Mouse (Mus musculus): ENCODE measurements at regions not wholly inside any gene's neighbourhood (a gene's known extent, or its start where the extent isn't known, plus 50 kb on each side); places are given as distances from the start of the nearest gene placed in this dataset.
A peak's percentile ranks its signal among the peaks of the same experiment; 100 is the strongest.
"Not testable (repeated sequence)": the region's sequence is repeated elsewhere in the genome, so short reads cannot be mapped to it uniquely, and the experiment has no call there.

GRCm38 (mm10) chr10:6262029-6262428, 339.8 kb upstream of the Rgs17 start:
- DNase-seq, result no peak

- no peak for DNase-seq
Measured at GRCm38 (mm10) chr10:6265662-6266061, 343.5 kb upstream of the Rgs17 start.

DNA sequence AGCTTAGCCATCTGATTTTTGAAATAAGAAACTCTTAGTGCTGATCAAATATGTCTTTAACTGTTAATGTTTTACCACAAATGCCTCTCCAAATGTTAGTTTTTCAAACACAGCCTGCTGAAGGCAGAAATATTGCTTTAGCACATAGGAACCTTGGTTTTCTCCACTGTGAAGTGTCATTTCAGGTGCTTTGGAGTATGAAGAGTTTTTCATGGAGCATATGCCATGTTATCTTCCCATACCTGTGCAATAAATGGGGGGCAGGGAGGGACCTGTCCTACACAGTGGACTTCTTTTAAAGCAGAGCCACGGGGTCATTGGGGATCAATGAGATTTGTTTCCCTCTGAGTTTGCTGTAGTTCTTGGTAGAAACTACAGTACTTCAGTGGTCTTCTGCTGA, 369.2 kb upstream of the Rgs17 start:
- no peak for DNase-seq

GRCm38 (mm10) chr10:6296621-6297020, 374.4 kb upstream of the Rgs17 start:
- peak; percentile 16 to 33 for DNase-seq

GRCm38 (mm10) chr10:6297796-6298195, 375.6 kb upstream of the Rgs17 start:
- DNase-seq, result no peak

- peak; percentile 3 to 19 for DNase-seq
Measured at GRCm38 (mm10) chr10:6298682-6299081, 376.5 kb upstream of the Rgs17 start.

- no peak for DNase-seq
Measured at GRCm38 (mm10) chr10:6301514-6301913, 379.3 kb upstream of the Rgs17 start.

DNA sequence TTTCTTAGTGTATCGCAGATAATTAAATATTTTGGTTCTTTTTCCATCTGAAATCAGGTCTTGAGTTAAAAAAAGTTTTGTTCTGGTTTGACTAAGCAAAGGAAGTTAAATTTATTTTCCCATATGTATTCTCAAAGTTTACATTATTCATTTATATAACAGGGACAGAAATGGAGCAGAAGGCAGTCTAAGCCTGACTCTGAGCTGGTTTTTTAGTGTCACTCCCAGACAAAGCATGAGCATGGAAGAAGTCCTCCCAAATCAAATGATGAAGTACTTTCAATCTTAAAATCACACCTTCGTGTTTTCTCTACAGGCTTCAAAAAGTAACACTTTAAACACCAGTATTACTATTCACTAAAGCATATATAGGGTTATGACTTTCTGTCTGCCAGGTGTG, 387.2 kb upstream of the Rgs17 start:
- DNase-seq, result no peak

DNA sequence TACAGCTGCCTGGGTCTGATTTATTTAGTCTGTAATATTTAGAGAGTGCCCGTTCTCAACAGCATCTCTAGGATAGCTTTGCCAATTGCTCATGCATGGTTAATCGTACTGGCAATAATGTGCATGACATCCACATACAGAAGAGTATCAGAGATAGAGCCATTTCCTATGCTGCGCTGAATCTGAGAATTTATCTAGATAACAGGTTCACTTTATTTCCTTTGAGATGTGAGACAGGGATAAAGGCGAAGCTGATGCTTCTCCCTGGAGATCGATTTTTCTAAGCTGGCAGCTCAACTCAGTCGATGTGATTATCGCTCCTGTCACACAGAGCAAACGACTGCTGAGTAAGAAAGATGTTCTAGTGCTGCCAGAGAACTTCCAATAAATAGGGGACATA, 416.7 kb upstream of the Oprm1 start:
- no peak for DNase-seq

DNA sequence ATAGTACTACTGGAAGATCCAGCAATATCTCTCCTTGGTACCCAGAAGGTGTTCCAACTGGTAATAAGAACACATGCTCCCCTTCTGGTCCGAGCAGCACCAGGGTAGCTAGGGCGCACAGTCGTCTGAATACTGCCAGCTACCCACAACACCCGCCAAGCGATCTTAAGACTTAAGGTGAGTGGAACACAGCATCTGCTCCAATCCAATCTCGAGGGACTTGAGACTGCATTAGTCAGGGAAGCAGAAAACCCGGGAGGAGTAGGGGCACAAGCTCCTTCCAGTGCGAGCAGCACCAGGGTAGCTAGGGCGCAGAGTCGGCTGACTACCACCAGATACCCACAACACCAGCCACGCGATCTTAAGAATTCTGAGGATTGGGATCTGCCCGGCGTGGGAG, 409.1 kb upstream of the Oprm1 start:
- not testable (repeated sequence) for DNase-seq

- DNase-seq, result no peak
Measured at GRCm38 (mm10) chr10:6366182-6366581, 392.1 kb upstream of the Oprm1 start.

- no peak for DNase-seq
Measured at GRCm38 (mm10) chr10:6371666-6372065, 386.6 kb upstream of the Oprm1 start.

DNA sequence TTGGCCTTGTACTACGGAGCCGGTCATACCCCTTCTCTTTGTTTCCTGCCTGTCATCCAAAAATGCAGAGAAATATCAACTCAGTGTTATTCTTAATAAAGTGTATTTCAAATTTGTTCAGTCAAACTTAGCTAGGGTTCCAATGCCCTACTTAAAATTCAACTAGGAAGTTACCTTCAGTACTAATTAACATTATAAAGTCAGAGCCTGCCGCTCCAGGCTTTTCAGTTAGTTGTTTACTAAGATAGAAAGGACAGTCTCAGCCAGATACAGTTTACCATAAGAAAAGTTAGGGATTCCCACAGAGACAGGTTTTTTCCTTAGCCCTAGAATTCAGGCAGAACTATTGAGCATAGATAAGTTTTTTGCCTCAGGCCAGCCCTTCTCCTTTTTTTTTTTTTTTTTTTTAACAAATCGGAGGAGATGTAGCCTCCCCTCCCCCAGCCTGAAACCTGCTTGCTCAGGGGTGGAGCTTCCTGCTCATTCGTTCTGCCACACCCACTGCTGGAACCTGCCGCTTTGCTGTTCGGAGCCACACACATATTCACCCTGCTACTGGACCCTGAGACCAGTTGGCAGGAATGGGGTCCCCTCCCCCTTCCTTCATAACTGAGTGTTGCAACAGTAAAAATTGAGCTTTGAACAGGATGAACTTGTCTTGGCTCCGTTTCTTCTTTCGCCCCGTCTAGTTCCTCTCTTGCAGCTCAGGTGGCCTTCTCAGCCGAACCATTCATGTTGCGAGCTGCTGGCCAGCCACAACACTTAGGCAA, 340.8 kb upstream of the Oprm1 start:
- DNase-seq, result not testable (repeated sequence)

GRCm38 (mm10) chr10:6418234-6418633, 340.1 kb upstream of the Oprm1 start:
- not testable (repeated sequence) for DNase-seq

DNA sequence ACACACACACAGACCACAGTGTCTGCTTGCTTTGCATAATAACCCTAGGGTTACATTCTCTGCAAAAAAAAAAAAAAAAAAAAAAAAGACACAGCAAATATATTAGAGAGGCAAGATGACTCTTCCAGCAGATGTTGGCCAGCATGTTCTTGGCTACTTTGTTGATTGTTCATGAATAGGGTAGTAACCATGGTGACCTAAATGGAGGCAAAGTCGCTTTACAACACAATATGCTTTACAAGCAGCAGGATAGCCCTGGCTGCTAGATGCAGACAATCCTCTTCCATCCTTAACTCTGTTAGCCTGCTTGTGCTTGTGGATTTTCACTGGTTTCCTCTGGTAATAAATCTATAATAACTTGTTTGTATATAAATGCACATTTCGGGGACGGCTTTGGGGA, 292.5 kb upstream of the Oprm1 start:
- DNase-seq, result no peak

GRCm38 (mm10) chr10:6480350-6480749, 278.0 kb upstream of the Oprm1 start:
- no peak for DNase-seq

GRCm38 (mm10) chr10:6488605-6489004, 269.7 kb upstream of the Oprm1 start:
- no peak for DNase-seq

DNA sequence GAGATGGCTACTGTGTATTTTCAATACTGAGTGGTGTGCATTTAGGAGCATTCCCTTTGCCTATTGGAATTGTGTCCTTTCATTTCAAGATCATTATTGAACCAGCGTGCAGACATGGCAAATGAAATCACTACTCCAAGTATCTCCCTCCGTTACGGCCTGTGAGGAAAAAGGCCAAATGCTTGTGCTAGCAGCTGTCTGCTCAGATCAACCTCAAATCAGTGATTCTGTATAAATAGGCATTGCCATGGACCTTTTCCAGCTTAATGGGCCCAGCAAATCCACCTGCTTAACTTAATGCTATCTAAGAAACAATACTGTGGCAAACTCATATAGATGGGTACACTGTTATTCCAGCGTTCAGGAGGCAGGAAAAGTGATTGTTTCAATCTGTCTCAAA, 265.6 kb upstream of the Oprm1 start:
- no peak for DNase-seq

DNA sequence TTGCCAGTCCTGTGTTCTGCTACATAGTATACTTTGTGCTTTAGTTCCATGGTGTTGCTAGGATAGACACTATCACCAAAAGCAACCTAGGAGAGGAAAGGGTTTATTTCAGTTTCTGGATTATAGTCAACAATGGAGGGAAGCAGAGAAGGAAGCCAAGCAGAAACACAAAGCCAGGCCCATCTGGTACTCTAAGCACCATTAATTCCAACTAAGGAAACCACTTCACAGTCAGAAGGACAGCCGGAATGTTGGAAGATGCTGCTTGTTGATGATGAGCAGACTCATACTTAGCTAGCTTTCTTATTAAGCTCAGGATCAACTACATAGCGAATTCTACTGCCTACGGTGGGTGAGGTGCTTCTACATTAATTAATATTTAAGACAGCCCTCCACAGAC, 263.2 kb upstream of the Oprm1 start:
- no peak for DNase-seq

DNA sequence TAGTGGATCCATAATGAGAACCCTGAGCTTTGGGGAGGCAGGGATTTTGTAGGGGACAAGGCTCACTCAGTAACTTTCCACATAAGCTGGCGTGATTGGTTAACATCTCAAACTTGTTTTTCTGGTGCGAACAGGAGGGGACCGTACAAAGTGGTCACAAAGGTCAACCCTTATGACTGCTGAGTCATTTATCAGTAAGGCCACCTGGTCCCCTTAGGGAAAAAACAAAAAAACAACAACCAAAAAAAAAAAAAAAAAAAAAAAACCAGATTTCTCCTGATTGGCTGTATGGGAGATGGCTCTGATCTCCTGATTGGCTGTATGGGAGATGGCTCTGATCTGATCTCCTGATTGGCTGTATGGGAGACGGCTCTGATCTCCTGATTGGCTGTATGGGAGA, 244.0 kb upstream of the Oprm1 start:
- no peak for DNase-seq

- no peak for DNase-seq
Measured at GRCm38 (mm10) chr10:6562516-6562915, 195.8 kb upstream of the Oprm1 start.

GRCm38 (mm10) chr10:6578616-6579015, 179.7 kb upstream of the Oprm1 start:
- no peak for DNase-seq

- not testable (repeated sequence) for DNase-seq
Measured at GRCm38 (mm10) chr10:6585821-6586220, 172.5 kb upstream of the Oprm1 start.

- no peak for DNase-seq
Measured at GRCm38 (mm10) chr10:6590211-6590610, 168.1 kb upstream of the Oprm1 start.

DNA sequence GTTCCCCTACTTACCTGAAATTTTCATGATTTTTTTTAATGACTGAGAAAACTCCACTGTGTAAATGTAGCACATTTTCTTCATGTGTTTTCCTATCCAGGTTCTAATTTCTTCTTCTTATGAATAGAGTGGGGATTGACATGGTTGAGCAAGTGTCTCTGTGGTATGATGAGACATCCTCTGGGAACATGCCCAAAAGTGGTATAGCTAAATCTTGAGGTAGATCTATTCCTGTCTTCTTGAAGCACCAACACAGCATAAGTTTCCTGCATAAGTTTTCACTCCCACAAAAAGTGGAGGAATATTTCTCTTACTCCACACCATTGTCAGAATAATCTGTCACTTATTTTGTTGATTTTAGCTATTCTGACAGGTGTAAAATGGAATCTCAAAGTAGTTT, 161.1 kb upstream of the Oprm1 start:
- no peak for DNase-seq
